Mouse (Mus musculus) lung, postnatal 25 days (tissue): ENCODE data around the gene Trim38.

Source experiments
- DNase-seq: peaks from one replicate; pipeline ENCODE4 v3.0.0; 2022; ENCODE audit warnings: low spot score

Gene Trim38

DNA sequence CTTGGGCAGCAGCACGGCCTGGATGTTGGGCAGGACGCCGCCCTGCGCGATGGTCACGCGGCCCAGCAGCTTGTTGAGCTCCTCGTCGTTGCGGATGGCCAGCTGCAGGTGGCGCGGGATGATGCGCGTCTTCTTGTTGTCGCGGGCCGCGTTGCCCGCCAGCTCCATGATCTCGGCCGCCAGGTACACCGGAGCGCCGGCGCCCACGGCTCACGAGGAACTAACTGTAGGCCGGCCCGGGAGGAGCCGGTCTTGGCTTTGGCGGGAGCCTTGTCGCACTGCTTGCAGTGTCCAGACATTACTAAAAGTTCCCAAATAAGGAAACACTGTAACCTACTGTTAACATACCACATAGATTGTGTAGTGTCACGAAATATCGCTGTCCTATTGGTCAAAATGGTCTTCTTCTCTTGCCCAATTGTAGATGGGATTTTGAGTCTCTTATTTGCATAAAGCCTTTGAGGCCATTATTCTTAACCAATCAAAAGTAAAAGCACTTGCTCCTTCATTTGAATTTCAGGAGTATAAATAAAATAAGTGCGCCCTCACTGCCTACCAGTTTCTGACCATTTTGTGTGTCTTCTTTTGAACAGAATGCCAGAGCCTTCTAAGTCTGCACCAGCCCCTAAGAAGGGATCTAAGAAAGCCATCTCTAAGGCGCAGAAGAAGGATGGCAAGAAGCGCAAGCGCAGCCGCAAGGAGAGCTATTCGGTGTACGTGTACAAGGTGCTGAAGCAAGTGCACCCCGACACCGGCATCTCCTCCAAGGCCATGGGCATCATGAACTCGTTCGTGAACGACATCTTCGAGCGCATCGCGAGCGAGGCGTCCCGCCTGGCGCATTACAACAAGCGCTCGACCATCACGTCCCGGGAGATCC lies 23.3 kb upstream of the Trim38 start, which contains the start of gene Hist1h2bb:
TSS of gene Hist1h2bb (plus strand) at position 534 of the 880 bp plus-strand sequence.
- DNase-seq: peak; percentile 93

DNA sequence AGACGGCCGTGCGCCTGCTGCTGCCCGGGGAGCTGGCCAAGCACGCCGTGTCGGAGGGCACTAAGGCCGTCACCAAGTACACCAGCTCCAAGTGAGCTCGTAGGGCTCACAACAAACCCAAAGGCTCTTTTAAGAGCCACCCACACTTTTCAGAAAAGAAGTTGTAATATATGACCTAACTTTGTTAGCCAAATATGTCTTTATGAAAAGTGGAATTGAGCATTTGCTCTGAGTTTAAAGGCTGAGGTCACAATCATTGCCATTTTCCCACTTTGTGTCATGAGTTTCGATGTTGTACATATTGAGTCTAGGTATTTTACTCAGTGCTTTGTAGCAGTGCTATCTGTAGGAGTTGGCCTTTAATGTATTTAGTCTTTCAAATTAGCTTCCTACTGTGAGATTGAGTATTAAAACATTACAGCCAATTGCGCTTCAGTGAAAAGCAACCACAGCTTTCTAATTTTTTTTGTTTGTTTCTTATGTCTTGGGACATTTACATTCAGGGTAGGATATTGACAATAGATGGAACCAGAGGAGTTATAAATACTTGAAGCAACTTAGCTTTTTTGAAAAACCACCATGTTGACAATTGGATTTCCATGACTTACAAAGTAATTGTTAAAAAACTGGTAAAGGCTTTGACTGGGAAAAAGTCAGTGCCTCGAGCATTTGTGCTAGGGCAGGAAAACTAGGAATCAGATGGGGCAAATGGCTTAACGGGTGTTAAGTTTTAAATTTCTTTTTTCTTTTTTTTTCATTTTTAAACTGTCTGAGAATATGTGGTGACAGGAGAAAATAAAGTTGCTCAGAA lies 22.4 kb upstream of the Trim38 start:
- no peak for DNase-seq

DNA sequence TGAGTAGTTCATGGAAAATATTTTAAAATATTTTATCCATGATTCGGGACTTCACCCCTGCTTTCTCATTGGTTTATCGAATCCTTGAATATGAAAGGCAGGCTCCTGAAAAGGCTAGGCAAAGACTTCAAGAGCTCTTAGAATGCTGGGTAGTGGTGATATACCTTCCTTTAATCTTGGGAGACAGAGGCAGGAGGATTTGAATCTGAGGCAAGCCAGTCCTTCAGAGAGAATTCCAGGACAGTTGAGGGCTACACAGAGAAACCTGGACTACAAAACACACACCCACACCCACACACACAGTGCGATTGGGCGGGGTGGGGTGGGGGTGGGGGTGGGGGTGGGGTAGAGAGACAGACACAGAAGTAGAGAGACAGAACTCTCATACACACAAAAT lies 21.8 kb upstream of the Trim38 start:
- DNase-seq: no peak

DNA sequence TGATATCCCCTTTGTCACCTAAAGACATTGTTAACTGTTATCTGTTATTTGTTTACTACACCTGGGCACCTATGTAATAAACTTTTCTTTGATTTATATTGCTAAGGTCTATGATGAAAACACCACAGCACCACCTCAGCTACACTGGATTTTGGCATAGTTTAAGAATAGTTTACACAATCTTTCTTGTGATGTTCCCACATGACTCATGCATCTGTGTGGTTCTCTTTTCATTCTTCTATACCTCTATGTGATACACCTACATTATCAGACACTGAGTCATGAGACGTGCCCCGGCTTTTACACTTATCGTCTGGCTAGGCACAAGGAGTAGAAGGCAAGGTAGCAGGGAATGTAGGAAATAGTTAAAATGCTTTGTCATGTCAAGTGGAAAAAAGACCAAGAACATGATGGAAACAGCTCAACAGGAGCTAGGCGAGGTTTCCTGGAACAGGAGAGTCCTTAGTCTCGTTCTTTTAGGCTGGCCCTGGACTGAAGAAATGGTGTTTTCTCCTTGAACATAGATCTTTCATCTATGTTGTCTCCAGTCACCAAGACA lies 20.1 kb upstream of the Trim38 start:
- no peak for DNase-seq

DNA sequence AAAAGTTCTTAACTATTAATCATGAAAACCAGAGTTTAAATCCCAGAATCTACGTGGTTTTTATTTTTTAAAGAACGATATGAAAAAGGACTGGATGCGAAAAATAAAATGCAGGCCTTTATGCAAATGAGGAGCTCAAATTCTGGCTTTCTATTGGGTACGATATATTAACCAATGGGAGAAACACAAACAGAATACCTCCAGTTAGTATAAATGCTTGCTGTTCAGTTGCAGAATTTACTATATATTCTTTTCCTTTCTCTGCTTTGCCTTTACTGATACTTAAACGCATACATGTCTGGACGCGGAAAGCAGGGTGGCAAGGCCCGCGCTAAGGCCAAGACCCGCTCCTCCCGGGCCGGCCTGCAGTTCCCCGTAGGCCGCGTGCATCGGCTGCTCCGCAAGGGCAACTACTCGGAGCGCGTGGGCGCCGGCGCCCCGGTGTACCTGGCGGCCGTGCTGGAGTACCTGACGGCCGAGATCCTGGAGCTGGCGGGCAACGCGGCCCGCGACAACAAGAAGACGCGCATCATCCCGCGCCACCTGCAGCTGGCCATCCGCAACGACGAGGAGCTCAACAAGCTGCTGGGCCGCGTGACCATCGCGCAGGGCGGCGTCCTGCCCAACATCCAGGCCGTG lies 18.8 kb upstream of the Trim38 start, which contains the start of gene Hist1h2ab:
TSS of gene Hist1h2ab (plus strand) at position 288 of the 639 bp plus-strand sequence.
- peak; percentile 65 for DNase-seq

DNA sequence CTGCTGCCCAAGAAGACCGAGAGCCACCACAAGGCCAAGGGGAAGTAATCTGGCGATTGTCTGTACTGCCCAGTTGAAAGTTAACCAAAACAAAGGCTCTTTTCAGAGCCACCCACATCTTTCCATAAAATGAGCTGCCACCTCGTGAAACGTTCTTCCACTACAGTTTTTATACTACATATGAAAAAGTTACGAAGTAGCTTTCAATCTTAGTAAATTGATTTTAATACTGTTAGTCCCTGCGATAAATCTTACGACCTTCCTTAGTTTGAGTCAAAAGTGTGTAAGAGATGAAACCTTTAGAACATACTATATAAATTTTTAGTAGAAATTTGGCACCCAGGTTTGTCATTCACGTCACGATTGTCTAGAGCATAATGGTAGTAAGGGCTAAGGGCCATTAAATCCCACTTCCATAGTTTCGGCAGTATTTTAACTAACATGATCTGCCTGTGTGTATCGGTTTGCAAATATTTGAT lies 18.2 kb upstream of the Trim38 start:
- DNase-seq: no peak

DNA sequence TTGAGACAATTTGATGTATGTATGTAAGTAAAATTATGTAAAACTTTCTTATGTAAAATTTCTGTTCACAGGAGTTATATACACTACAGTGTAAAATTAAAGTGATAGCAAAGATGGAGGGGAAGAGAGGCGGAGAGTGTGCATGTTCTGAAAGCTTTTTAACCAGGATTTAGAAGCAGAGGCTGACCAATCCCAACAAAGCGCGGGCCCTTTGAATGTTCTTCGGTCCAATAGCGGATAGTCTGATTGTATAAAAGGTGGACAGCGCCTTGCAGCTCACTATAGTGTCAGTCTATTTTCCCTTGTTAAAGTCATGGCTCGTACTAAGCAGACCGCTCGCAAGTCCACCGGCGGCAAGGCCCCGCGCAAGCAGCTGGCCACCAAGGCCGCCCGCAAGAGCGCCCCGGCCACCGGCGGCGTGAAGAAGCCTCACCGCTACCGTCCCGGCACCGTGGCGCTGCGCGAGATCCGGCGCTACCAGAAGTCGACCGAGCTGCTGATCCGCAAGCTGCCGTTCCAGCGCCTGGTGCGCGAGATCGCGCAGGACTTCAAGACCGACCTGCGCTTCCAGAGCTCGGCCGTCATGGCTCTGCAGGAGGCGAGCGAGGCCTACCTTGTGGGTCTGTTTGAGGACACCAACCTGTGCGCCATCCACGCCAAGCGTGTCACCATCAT lies 17.5 kb upstream of the Trim38 start, which contains the start of gene Hist1h3b:
TSS of gene Hist1h3b (plus strand) at position 201 of the 675 bp plus-strand sequence.
- peak; percentile 84 for DNase-seq

DNA sequence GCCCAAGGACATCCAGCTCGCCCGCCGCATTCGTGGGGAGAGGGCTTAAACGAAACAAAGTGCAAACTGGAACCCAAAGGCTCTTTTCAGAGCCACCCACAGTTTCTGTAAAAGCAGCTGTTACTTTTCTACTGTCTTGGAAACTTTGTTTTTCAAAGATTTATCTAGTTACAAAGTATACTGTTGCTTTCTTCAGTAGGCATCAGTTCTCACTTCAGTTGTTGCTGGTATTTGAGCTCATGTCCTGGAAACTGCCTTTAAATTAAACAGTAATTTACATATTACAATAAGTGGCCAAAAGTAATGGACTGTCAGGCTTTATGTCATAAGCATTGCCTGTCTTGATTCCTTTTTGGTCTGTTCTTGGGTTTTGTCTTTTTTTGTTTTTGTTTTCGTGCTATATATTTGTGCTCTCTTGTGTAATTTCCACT lies 17.0 kb upstream of the Trim38 start:
- DNase-seq: no peak

DNA sequence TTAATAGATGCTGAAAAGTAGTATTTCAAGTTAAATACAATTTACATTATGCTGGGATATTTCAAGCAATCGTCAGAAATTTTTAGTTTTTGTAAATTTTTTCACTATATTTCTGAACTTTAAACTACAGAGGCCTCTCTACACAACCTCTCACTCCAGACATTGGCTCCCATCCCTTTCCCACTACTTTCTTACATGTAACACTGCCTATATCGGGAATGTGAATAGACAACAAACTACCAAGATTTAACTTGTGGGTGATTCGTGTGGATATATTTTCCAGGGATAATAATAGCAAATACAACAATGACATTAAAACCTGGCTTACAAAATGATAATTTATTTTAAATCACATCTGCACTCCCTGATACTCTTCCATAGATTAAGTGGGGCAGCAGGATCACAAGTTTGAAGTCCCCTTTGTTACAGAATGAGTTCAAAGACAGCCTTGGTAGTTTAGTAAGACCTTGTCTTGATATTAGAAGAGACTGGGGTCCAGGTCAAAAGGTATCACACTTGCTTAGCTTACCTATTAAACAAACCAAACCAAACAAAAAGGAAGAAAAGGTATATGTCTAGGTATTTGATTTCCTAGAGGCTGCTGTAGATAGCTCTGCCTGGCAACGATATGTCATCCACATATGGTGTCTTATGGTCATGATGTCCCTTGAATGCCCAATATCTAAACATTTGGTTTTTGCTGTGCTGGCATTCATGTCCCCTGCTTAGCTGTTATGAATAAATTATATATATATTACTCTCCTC lies 16.2 kb upstream of the Trim38 start:
- no peak for DNase-seq

DNA sequence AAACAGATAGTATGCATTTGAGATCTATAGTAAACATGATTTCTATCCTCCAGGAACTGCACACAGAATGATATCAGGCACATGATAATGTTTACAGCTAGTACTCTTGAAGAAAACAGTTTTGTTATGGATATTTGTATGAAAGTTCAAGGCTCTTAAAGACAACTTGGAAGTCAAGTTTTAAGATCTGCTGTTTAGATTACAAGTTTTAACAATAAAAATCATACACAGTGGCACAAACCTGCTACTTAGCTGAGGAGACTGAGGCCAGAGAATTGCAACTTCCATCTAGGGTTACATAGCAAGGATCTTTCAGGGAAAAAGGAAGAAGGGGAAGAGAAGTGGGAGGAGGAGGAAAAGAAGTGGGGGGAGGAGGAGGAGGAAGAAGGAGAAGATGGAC lies 14.7 kb upstream of the Trim38 start:
- no peak for DNase-seq

DNA sequence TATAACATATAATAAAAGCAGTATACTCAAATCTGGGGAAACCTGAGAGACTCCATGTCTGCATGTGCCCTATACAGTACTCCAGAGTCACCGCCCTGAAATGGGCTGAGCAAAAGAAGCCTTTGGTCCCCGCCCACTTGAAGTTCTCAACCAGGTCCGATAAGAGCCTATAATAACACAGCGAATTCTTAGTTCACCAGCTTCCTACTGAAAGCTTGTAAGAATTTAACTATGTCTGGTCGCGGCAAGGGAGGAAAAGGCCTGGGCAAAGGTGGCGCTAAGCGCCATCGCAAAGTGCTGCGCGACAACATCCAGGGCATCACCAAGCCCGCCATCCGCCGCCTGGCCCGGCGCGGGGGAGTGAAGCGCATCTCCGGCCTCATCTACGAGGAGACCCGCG lies 12.9 kb upstream of the Trim38 start, which contains the start of gene Hist1h4b:
TSS of gene Hist1h4b (plus strand) at position 224 of the 400 bp plus-strand sequence.
- DNase-seq: peak; percentile 94

DNA sequence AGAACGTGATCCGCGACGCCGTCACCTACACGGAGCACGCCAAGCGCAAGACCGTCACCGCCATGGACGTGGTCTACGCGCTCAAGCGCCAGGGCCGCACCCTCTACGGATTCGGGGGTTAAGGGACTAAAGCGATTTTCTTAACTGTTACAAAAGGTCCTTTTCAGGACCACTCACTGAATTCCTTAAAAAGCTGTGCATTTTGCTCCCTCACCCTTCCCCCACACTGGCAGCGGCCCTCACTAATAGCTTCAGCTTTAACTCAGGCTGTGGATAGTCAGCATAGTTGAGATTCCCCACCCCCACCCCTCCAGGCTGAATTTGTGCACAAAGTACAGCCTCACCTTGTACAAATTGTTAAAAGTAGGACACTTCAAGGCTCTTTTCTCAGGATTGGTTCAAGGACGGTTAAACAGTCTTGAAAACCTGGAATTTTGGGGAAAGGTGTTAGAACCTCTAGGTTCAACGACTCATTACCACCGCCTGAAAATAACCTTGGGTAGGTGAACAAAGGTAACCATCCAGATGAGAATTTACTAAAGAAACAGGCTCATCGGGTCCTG lies 12.4 kb upstream of the Trim38 start:
- no peak for DNase-seq

DNA sequence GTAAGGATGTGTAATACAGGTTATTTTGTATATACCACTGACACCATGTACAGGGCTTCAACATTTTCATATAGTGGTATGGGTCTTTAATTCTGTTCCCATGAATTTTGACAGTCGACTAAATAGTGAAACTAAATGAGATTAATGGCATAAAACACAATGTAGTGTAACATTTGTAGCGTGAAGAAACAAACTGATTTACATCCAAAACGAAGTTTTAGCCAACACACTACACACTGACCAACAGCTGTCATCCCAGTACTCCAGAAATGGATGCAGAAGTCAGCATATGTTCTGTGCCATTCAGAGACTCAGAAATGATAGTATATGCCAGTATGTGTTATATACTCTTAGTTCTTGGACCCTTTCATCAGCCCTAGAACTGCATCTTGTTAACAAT lies 11.8 kb upstream of the Trim38 start:
- no peak for DNase-seq

DNA sequence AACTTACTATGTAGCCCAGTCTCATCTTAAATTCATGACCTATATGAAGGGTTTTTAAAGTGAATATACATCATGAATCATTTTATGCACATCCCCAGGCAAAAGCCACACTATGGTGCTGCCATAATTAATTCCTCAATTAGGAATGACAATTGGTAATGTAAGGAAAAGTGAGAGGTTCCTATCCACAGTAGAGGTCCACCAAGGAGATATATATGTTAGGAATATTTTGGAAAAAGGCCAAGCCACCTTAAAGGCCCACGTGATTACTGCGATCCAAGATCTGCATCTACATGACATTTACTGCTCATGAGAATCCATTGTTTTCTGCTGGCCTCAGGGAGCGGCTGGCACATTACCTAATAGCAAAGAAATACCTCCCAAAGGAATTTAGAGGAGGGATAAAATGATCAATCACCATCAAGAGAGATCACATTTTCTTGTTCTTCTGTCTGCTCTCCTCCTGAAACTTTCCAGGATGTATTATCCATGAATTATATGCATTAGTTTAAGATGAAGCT lies 10.4 kb upstream of the Trim38 start:
- DNase-seq: no peak

DNA sequence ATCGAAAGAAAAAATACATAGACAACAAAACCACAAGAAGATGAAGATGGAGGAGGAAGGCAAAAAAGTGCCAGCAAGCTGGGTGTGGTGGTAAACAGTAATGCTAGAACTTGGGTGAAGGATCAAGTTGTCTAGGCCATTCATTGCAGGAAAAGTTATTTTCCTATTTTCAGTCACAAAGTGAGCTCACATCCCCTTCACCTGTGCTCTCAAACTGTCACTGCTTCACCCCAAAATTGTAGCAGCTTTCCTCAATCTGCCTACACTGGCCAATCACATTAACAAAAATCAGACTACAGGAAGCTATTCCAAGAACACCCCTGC lies 9.8 kb upstream of the Trim38 start:
- DNase-seq: no peak

DNA sequence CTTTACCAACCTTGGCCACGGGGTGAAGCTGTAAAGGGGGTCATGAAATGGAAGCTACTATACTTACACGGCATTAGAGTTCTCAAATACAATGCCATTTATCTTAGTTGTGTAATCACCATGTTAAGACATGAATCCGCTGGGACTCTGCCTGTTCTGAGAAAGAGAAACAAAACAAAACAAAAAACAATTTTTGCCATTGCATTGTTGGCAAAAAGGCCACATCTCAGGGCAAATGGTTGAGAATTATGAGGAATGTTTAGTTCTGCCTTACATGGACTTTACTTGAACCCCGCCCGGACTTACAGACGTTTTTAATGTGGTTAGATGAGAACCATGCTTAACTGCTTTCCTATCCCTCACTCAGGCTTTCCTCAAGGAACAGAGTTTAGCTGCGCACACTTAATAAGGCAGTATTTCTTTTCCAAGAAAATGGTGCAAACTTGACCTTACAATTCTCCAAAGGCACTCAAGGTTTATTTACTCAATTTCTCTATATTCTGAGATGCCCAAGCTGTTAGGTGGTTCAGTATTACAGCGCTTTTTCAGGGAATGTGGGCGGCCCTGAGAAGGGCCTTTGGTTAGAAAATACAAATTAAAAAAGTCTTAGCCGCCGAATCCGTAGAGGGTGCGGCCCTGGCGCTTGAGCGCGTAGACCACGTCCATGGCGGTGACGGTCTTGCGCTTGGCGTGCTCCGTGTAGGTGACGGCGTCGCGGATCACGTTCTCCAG lies 9.3 kb upstream of the Trim38 start:
- DNase-seq: no peak

DNA sequence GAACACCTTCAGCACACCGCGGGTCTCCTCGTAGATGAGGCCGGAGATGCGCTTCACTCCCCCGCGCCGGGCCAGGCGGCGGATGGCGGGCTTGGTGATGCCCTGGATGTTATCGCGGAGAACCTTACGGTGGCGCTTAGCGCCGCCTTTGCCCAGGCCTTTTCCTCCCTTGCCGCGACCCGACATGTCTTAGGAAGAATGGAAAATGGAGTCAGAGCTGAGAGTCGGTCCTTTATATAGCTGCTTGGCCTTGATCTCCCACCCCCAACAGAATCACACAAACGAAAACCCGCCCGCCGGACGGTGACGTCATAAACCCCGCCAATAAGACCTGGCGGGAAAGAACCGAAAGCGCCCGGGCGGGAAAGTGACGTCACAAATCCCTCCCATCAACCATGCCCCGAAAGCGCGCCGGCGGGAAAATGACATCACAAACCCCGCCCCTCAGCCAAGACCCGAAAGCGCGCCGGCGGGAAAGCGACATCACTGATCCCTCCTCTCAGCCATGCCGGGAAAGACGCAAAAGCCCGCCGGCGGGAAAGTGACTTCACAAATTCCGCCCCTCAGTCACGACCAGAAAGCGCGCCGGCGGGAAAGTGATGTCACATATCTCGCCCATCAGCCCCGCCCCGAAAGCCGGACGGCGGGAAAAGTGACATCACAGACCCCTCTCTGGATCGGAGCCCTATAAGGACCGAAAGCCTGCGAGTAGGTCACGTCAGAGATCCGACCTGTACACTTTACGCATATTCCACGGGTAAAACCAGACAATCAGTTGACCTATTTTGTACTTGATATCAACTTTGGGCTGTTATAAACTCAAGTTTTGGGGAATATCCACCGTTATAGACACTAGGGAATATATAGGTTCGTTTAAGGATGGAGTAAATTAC lies 8.5 kb upstream of the Trim38 start, which contains the start of gene Hist1h4a:
TSS of gene Hist1h4a (minus strand) at position 259 of the 893 bp plus-strand sequence.
- DNase-seq: peak; percentile 98
